Mouse (Mus musculus): ENCODE results near the gene Teddm1a.

DNA sequence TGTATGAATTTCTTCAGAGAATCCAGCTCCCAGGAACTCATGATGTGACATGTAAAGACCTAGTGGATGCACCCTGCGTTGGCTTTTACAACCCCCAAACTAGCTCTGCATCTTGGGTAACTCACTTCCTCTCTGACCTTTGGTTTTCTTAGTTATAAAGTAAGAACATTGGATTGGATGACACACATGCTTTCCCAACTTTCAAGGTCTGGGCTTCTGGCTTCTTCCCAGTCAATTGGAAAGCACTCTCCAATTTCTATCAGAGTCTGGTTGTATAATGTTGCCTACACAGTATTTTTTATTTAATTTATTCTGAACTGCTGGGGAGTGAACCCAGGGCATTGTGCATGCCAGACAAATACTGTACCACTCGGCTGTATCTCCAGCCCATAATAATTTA, 38.9 kb downstream of the Teddm1a start:
- TF ChIP-seq CTCF (IDR thresholded peaks at IDR 0.05; ENCODE audit: low read depth, low read length) (no peak), POLR2AphosphoS5 (IDR thresholded peaks at IDR 0.05; ENCODE audit: insufficient replicate concordance, low read depth, low read length) (no peak)

Data from G1E (cell line).